Mouse (Mus musculus) c-Kit-positive CD71-negative TER-119-negative erythroid progenitor cells, embryonic 14.5 days (primary cell): ENCODE measurements around the gene Fam122a.

ENCODE experiments used
- DNase-seq: peaks from one replicate; pipeline ENCODE4 v3.0.0-alpha.2; 2013; ENCODE audit warnings: low read depth

Fam122a gene

GRCm38 (mm10) chr19:24476929-24477882 lies at the start of gene Fam122a:
Fam122a (minus strand) TSS chr19:24477356.
- peak; percentile 79 for DNase-seq

GRCm38 (mm10) chr19:24523476-24524313 lies 46.5 kb upstream of the Fam122a start:
- no peak for DNase-seq

- DNase-seq: no peak
Observed at GRCm38 (mm10) chr19:24521997-24522396, 44.8 kb upstream of the Fam122a start.

GRCm38 (mm10) chr19:24521146-24521545 lies 44.0 kb upstream of the Fam122a start:
- no peak for DNase-seq

GRCm38 (mm10) chr19:24519732-24520409 lies 42.7 kb upstream of the Fam122a start:
- no peak for DNase-seq

GRCm38 (mm10) chr19:24518384-24518783 lies 41.2 kb upstream of the Fam122a start:
- no peak for DNase-seq

- DNase-seq: no peak
Observed at GRCm38 (mm10) chr19:24517057-24517456, 39.9 kb upstream of the Fam122a start.

- no peak for DNase-seq
Observed at GRCm38 (mm10) chr19:24515941-24516340, 38.8 kb upstream of the Fam122a start.

GRCm38 (mm10) chr19:24514661-24515642 lies 37.8 kb upstream of the Fam122a start:
- DNase-seq: no peak

- peak; percentile 22 for DNase-seq
Observed at GRCm38 (mm10) chr19:24513105-24513843, 36.1 kb upstream of the Fam122a start.

- no peak for DNase-seq
Observed at GRCm38 (mm10) chr19:24511939-24512338, 34.8 kb upstream of the Fam122a start.

GRCm38 (mm10) chr19:24509391-24509790 lies 32.2 kb upstream of the Fam122a start:
- DNase-seq: no peak

GRCm38 (mm10) chr19:24508087-24508767 lies 31.1 kb upstream of the Fam122a start:
- DNase-seq: no peak

- DNase-seq: no peak
Observed at GRCm38 (mm10) chr19:24502736-24503421, 25.7 kb upstream of the Fam122a start.

- no peak for DNase-seq
Observed at GRCm38 (mm10) chr19:24501525-24501924, 24.4 kb upstream of the Fam122a start.

- DNase-seq: no peak
Observed at GRCm38 (mm10) chr19:24500431-24500830, 23.3 kb upstream of the Fam122a start.

- DNase-seq: no peak
Observed at GRCm38 (mm10) chr19:24499291-24499690, 22.1 kb upstream of the Fam122a start.

GRCm38 (mm10) chr19:24493887-24494286 lies 16.7 kb upstream of the Fam122a start:
- DNase-seq: no peak

GRCm38 (mm10) chr19:24491824-24492223 lies 14.7 kb upstream of the Fam122a start:
- DNase-seq: no peak
